Mouse (Mus musculus) thymus, adult 2 months (tissue): Measurements from ENCODE around the gene Vsnl1.

Experiments used
- CTCF ChIP-seq: fragments of 200-500 bp; IDR thresholded peaks from 2 replicates; pipeline ENCODE4 v1.5.1; 2012; ENCODE audit warnings: mild to moderate bottlenecking, control low read depth, low read length, moderate library complexity, borderline replicate concordance; ENCODE audit not compliant: control insufficient read depth, poor library complexity, insufficient read depth; ENCODE audit errors: extremely low read depth
- POLR2A ChIP-seq: fragments of 200-500 bp; IDR thresholded peaks from 2 replicates; pipeline ENCODE4 v1.6.1; 2012; ENCODE audit warnings: mild to moderate bottlenecking, low read length, control low read depth, moderate library complexity; ENCODE audit not compliant: control insufficient read depth, poor library complexity, insufficient read depth; ENCODE audit errors: extremely low read depth

DNA sequence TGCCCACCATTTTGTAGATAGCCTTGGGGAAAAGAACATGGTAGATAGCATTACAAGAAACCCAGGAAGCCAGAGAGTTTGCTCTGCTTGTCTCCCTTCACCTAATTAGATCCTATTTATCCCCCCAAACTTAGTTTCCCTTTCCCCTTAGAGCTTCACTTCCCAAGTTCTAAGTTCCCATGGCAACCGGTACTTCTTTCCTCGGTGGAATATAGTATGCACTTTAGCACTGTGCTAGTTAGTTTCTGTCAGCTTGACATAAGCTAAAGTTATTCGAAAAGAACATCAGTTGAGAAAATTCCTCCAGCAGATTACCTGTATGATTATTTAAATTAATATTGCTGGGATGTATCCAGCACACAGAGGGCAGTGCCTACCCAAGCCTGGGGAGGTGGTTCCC lies 109.9 kb downstream of the Vsnl1 start:
- TF ChIP-seq POLR2A (no peak), CTCF (no peak)
